Mouse (Mus musculus) lung, postnatal 0 days (tissue): ENCODE data around the gene Mpv17.

Experiments used
- CTCF ChIP-seq: IDR thresholded peaks from 2 replicates; pipeline ENCODE4 v1.5.1; 2016; ENCODE audit warnings: antibody characterized with exemption, mild to moderate bottlenecking
- EP300 ChIP-seq: IDR thresholded peaks from 2 replicates; pipeline ENCODE4 v1.6.1; 2016; ENCODE audit warnings: antibody characterized with exemption, mild to moderate bottlenecking, control low read depth

GRCm38 (mm10) chr5:31198170-31198569 lies 44.1 kb upstream of the Mpv17 start:
- TF ChIP-seq CTCF = no peak
- TF ChIP-seq EP300 = no peak
